Mouse (Mus musculus): Measurements from ENCODE around the gene B130006D01Rik.

GRCm38 (mm10) chr11:95704970-95705330, 18.4 kb upstream of the B130006D01Rik start:
- TF ChIP-seq CTCF (IDR thresholded peaks at IDR 0.05; ENCODE audit: insufficient read depth, low read depth, low read length) (no peak), POLR2A (IDR thresholded peaks at IDR 0.05; ENCODE audit: insufficient read depth, low read depth, low read length) (no peak)

Measured in olfactory bulb, adult 2 months (tissue).